In genomic region chr5:140183387-140183786, GRCm38 (mm10) we compare ENCODE assay signal across 23 mouse cellular contexts.
DNase-seq lines count a peak whose midpoint lies in the region; ATAC-seq lines count a peak whose summit lies in the region.
"Had no signal": no experiment of that assay in that cellular context is flagged by ENCODE, and none has a peak within 500 bp of the region (broad histone marks: within the 10 kb centered on the region; RNA-seq: fewer than 3 reads in every experiment).

No protein-coding gene starts in this region.

- H3K9me3 ChIP-seq in embryonic facial prominence, embryonic 14.5 days (ENCODE audit: control insufficient read depth, low read length) = no peaks in the 10 kb centered on the region
- no peaks in the 10 kb centered on the region for H3K9me3 ChIP-seq in embryonic facial prominence, embryonic 10.5 days
- H3K9me3 ChIP-seq: embryonic facial prominence, embryonic 13.5 days; forebrain, embryonic 13.5 days; G1E; heart, embryonic 12.5 days; hindbrain, embryonic 10.5 days had no signal

- peak; percentile 28 for DNase-seq in embryonic facial prominence, embryonic 14.5 days (ENCODE audit: low spot score)
- no peak for DNase-seq in embryonic facial prominence, embryonic 10.5 days (ENCODE audit: low spot score)
- peak; percentile 9 to 19 for DNase-seq in left cerebral cortex, adult 18-20 months (ENCODE audit: low spot score in 2 of 2)
- DNase-seq in left cerebral cortex, postnatal 10 days (ENCODE audit: extremely low spot score in 1 of 2, low spot score in 2 of 2) = no peak
- peak; percentile 24 for DNase-seq in right cerebral cortex, adult 18-20 months
- DNase-seq in right cerebral cortex, postnatal 14 days = no peak
- DNase-seq in right cerebral cortex, postnatal 4 days = peak; percentile 18
- DNase-seq: adrenal gland, adult 8-10 months; adrenal gland, postnatal 36 days; B cell, adult 2 months; cerebellum, adult 11 months; cerebellum, adult 8-10 months; cerebellum, postnatal 14 days; forebrain, postnatal 0 days; gastrocnemius, postnatal 36 days had no signal

- H3K9ac ChIP-seq in embryonic facial prominence, embryonic 14.5 days (ENCODE audit: low read depth, low read length) = no peak overlapping the region
- H3K9ac ChIP-seq: embryonic facial prominence, embryonic 13.5 days; forebrain, embryonic 13.5 days; forebrain, postnatal 0 days; heart, embryonic 12.5 days had no signal

- H3K27ac ChIP-seq in embryonic facial prominence, embryonic 14.5 days (replicated peaks; ENCODE audit: low read depth, low read length) = no peak overlapping the region
- H3K27ac ChIP-seq in embryonic facial prominence, embryonic 10.5 days (replicated peaks) = no peak overlapping the region
- H3K27ac ChIP-seq: embryonic facial prominence, embryonic 13.5 days; forebrain, embryonic 13.5 days; hindbrain, embryonic 10.5 days had no signal

- H3K27me3 ChIP-seq in embryonic facial prominence, embryonic 14.5 days (replicated peaks; ENCODE audit: control insufficient read depth, insufficient read depth, low read length) = no peaks in the 10 kb centered on the region
- no peaks in the 10 kb centered on the region for H3K27me3 ChIP-seq in embryonic facial prominence, embryonic 10.5 days (replicated peaks; ENCODE audit: low read depth, poor library complexity, severe bottlenecking)
- H3K27me3 ChIP-seq: embryonic facial prominence, embryonic 13.5 days; forebrain, embryonic 13.5 days; heart, embryonic 12.5 days had no signal

- H3K4me2 ChIP-seq in embryonic facial prominence, embryonic 14.5 days (ENCODE audit: low read depth, low read length) = no peak overlapping the region
- H3K4me2 ChIP-seq: embryonic facial prominence, embryonic 13.5 days; forebrain, embryonic 13.5 days; heart, embryonic 12.5 days had no signal

- intact Hi-C loops in left cerebral cortex, postnatal 10 days (cut with DNase I) = no loop called here

- 67% methylated on average over 7 of the region's 7 CpGs for WGBS in embryonic facial prominence, embryonic 14.5 days
- 90% methylated on average over 7 of the region's 7 CpGs for WGBS in embryonic facial prominence, embryonic 10.5 days

- H3K4me1 ChIP-seq in embryonic facial prominence, embryonic 14.5 days (ENCODE audit: control insufficient read depth, insufficient read depth, low read length) = no peaks in the 10 kb centered on the region
- no peaks in the 10 kb centered on the region; the same call in 1 of the 2 replicates for H3K4me1 ChIP-seq in embryonic facial prominence, embryonic 10.5 days

- H3K36me3 ChIP-seq in embryonic facial prominence, embryonic 14.5 days (ENCODE audit: control insufficient read depth, insufficient read depth, low read length) = no peaks in the 10 kb centered on the region
- H3K36me3 ChIP-seq in embryonic facial prominence, embryonic 10.5 days (replicated peaks) = 0 out of 2 replicates have a peak, but pooled peaks cover 5% of the 10 kb centered on the region
- H3K36me3 ChIP-seq: heart, embryonic 12.5 days; hindbrain, embryonic 10.5 days had no signal

- ATAC-seq in embryonic facial prominence, embryonic 14.5 days (ENCODE audit: low read depth) = no peak
- no peak for ATAC-seq in monocyte, adult 5-6 weeks (replicated peaks; ENCODE audit: insufficient number of reproducible peaks, low FRiP score, low TSS enrichment, poor library complexity, severe bottlenecking)
- ATAC-seq: CD4-positive, CD25-positive, alpha-beta regulatory T cell, adult 4 months; forebrain, embryonic 13.5 days; forebrain, postnatal 0 days; hindbrain, embryonic 16.5 days had no signal

- H3K4me3 ChIP-seq in embryonic facial prominence, embryonic 14.5 days (ENCODE audit: low read depth, low read length) = no peak overlapping the region
- no peak overlapping the region for H3K4me3 ChIP-seq in embryonic facial prominence, embryonic 10.5 days
- H3K4me3 ChIP-seq: embryonic facial prominence, embryonic 13.5 days; forebrain, embryonic 13.5 days; heart, embryonic 12.5 days; hindbrain, embryonic 10.5 days had no signal

Comparison
In these comparisons a context has a peak if more than half of its experiments do, and no peak if none do; other contexts are left out.
1. DNase-seq: peak in embryonic facial prominence, embryonic 14.5 days (single experiment), left cerebral cortex, adult 18-20 months (2 of 2), right cerebral cortex, adult 18-20 months (single experiment) and right cerebral cortex, postnatal 4 days (single experiment); none in embryonic facial prominence, embryonic 10.5 days (single experiment), left cerebral cortex, postnatal 10 days (0 of 2) and right cerebral cortex, postnatal 14 days (single experiment).